Mouse (Mus musculus) adrenal gland, postnatal 10 days (tissue): ENCODE measurements around the gene Zdhhc18. TPM values are rescaled to one million over a fixed set of nuclear protein-coding genes. Genes with fewer than 3 reads are reported as not detected.

Experiments
- DNase-seq: peaks from one replicate; pipeline ENCODE4 v3.0.0; 2021; ENCODE audit warnings: mixed read lengths
- total RNA-seq, 2 experiments: library from RNA; stranded (reverse); gene quantifications; 2 replicates each; pipeline ENCODE4 v1.2.3; 2021

Zdhhc18 gene
- total RNA-seq, 2 experiments from 2014 or later, result 25.3 to 26.0 TPM

DNA sequence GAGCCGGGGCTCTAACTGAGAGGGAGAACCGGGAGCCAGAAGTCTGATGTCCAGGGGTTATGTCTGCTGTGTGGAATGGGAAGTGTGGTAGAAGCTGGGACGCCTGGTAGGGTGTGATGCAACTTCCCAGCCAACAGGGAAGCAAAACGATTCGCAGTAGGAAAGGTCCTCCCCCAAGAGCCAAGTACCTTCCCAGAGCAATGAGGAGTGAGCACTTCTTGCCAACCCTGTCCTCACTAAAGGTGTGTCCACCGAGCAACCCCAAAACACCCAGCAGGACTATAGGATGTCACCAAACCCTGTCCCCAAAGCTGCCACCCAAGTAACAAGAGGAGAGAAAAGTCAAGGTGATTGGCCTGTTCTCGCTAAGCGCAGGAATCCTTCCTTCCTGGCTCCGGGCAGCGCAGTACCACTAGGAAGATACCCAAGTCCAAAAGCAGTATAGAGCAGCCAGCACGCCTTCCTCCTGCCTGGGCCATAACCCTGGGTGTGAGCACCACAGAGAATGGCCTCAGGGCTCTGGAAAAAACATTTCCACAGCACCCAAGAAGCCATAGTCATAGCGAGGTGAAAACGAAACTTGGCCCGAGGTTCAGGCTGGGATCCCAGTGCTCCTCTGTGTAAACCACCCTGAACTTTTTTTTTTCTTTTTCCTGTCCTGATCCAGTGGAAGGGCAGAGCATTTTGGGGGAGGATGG lies 18.7 kb downstream of the Zdhhc18 start:
- DNase-seq, result peak; percentile 46

DNA sequence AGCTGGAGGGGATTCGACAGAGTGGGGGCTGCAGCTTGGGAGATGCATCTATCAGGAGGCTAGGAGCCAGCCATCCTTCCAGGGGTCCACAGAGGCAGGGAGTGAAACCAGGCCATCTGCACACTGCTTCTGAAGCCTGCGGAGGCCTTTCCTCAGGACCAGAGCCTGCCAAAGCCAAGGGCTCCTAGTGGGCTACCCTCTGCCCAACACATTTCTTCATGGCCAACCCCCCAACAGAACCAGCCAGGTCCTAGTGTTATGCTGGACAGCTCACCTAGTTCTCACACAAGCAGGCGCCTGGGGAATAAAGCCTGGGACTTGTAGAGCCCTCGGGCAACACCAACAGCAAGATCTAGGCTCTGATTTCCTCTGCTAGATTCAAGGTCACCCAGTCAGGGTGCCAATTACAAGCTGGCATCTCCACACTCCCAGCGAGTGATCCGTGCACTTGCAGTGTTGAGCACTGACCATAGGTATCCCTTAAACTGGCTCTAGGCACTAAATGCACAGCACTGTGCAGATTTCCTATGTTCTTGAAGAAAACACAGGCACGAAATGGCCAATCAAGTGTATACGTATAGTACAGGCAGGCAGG lies 19.5 kb downstream of the Zdhhc18 start:
- DNase-seq, result peak; percentile 39

DNA sequence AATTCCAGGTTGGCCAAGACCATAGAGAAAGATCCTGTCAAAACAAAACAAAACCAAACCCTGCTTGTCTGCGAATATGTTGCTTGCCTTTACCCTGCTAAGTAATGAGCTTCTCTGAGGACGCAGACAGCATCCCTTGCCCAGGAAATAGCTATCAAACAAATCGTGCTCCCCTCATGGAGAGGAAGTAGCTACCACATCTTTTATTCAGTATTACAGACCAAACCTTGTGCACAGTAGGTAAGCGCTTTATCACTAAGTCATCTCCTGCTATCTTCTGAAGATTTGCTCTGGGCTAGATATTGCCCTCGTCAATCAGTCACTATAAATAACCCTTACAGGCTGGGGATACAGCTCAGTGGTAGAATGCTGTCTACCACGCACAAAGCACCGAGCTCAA lies 20.8 kb downstream of the Zdhhc18 start:
- no peak for DNase-seq

DNA sequence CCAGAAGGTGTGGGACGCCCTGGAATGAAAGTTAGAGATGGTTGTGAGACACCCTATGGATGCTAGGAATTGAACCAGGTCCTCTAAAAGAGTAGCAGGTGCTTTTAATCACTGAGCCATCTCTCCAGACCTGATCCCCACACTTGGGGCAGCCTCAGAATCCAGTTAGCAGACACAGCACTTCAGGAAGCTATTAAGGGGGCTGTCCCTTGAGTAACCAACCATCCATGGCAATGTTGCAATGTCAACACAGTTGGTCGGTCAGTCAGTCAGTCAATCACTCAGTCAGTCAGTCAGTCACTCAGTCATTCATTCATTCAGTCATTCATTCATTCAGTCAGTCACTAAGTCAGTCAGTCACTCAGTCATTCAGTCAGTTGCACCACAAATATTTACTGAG lies 21.4 kb downstream of the Zdhhc18 start:
- DNase-seq, result no peak

DNA sequence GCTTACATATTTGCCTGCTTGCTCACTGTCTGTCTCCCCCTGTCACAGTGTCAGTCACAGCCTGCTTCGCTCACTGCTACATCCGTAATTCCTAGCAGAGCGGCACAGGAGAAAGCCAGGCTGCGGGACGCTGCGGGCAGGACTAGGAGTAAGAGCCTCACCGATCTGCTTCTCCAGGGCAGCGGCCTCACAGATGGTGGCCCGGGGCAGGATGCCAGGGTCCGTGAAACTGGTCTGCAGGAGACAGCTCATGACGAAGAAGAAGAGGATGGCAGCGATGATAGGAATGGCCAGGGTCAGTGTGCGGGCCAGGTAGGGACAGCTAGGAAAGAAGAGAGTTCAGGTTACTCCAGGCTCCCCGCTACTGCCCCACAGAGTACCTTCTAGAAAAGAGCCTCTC lies 22.9 kb downstream of the Zdhhc18 start:
- DNase-seq, result no peak

DNA sequence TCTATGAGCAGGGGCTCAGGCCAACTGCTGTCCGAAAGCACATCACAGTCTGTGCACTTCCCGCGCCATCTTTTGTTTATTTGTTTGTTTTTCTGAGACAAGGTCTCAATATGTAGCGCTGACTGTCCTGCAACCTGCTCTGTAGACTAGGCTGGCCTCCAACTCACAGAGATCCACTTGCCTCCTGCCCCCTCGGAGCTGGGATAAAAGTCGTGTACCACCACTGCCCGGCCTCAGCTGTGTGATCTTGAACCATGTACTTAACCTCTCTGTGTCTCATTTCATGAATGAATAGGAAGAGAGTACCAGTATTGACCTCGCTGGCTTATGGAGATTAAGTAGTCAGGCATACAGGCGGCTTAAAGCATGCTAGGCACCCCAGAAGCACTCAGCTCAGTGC lies 23.3 kb downstream of the Zdhhc18 start:
- no peak for DNase-seq

DNA sequence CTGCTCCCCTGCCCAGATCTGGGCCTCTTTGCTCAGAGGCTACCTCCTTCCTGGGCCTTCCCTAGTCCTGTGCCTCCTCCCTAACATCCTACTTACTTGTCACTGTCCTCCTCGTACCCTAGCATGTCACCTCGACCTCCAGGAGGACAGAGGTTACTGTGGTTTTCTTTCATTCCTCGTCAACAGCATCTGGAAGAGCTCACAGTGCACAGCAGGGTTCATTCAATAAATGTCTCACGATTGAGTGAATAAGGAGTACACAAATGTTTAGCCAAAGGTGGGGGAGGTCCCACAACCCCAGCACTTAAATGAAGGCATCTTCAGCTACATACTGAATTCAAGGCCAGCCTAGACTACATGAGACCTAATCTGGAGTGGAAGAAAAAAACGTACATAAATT lies 23.7 kb downstream of the Zdhhc18 start:
- DNase-seq, result no peak

DNA sequence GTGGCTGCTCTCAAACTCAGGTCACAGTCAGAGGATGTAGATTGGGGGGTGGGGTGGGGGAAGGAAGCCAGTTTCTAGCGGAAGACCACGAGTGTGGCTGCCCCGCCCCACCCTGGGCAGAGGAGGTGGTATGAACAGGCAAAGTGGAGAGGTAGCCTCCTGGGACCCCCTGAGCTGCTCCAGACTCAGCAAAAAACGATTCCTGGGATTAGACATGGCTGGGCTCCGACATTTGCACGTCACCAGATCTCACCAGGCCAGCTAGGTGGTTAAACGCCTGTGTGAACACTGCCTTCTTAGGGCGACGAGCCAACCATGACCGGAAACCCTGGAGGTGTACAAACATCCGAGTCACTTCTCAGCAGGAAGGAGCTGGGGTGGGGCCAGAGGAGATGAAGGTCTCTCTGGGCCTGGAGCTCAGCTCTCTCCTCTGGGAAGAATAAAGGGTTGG lies 24.3 kb downstream of the Zdhhc18 start:
- DNase-seq, result peak; percentile 53

DNA sequence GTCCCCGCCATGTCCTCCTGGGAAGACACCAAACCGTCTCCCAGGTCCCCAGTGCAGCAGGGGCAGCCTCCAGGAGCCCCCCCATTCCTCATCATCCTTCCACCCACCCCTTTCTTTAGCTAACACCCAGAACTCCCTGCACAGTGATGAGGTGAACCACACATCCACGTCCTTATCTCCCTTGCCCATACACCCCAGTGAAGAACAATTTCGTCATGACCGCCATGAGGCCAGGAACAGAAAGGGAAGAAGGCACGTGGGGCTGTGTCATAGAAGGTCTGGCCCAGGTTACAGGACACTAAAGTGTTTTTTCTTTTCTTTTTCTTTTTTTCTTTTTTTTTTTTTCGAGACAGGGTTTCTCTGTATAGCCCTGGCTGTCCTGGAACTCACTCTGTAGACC lies 25.1 kb downstream of the Zdhhc18 start:
- no peak for DNase-seq

DNA sequence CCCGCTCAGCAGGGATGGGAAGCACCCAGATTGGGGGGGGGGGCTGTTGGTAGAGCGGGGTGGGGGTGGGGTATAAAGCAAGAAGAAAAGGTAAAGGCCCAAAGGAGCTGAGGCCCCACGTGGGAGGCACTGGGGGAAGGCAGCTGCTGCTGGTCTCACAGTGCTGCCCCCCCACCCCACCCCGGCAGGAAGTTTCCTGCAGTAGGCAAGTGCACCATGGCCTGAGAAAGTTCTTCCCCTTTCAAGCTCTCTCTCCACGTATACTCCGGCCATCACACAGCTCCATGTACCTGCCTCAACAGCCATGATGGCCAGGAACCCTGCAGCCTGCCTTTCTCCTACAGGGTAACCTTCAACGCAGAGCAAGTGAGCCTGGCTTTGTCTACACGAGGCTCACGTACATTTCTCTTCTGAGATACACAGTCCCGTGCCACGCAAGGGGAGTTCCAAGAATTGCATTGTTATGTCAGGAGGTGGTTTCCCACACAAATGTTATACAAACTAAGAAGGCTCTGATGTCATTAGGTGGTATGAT lies 27.7 kb downstream of the Zdhhc18 start:
- no peak for DNase-seq

DNA sequence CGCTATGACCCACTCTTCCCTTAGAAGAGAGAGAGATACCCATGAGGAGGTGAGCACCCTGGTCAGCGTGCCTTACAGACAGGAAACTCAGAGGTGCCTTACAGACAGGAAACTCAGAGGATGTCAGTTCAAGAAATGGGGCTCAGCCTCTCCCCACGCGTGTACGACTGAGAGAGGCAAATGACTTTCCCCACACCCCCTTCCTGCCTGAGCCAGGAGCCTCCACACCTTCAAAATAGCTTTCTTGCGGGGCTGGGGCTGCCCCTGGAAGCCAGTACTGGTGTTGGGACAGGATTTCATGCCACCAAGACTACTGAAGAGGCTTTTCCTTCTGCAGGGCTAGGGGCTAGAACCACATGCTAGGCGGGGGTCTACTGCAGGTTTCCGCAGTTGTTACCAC lies 29.3 kb downstream of the Zdhhc18 start:
- DNase-seq, result no peak

DNA sequence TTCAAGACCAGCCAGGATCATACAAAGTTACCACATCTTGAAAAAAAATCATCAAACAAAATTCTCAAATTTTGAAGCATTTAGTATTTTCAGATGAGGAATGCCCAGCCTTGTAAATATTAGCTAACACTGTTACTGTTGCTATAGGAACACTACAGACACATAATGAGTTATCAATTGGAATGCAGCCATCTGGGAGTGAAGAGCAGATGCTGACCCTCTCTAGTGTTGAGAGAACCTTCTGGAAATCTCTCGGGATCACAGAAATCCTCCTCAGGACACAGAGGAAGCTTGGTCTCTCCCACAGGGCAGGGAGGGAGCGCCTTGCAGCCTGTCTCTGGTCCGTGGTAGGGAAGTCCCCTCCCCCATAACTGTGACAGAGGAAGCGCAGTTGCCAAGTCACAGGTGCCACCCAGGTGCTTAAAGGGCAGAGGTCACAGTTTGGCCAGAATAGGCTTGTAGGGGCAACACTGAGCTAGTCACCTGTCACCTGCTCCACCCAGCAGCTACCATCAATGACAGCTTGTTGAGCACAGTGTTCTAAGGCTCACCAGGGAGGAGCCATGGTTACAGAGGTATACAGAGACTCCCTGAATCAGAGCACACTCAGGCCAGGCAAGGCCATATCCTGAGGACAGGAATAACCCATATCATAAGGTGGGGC lies 30.3 kb downstream of the Zdhhc18 start:
- DNase-seq, result no peak

DNA sequence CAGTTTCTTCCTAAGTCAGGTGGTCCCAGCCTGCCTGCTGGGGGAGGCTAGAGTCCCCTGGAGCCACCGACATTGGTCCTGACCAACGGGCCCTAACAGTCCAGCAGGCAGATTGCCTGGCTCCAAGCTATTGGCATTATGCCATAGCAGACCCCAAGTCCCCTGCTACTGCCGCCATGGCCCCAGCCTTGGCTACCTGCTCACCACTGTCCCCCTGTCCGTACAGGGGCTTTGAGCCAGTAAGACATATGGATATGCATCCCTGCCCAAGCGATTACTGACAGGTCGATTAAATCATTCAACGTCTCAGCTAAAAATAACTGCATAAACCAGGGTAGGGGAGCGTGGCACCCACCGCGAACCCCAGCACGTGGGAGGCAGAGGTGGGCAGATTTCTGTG lies 32.0 kb downstream of the Zdhhc18 start:
- no peak for DNase-seq

DNA sequence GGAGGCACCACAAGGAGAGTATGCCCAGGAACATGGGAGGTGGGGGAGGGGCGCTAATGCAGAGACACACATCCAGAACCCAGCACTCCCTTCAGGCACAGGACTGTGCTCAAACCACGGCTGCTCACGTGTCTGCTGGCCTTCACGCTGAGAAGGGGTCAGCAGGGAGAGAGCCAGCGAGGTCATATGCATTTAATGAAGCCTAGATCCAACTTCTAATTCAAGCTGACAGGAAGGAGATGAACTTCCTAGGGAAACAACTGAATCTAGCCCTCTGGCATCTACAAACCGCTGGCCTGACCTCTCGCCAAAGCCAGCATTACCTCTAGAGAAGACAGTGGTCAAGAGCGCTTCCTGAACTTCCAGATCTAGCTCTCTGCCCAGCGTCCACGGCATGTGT lies 34.5 kb downstream of the Zdhhc18 start:
- no peak for DNase-seq

DNA sequence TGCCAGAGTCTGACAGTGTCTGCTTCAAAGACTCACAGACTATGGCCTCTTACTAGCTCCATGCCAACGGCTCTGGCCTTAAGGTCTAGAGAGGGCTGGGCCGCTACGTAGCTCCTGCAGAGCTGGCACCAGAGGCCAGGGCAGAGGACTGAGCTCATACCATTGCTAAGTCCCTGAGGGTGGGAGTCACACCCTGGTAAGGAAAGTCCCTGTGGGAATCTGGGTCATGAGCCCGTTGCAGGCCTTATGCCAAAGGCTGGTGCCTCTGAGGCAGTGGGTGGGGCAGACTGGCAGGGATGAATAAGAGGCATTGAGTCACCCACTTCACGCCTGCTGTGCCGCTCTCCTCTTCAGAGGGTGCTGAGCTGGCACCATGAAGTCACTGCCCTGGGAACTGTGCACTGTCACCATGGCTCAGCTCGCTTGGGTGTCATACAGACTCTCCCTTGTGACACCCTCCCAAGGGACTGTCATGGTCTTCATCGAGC lies 35.6 kb downstream of the Zdhhc18 start:
- DNase-seq, result peak; percentile 85

DNA sequence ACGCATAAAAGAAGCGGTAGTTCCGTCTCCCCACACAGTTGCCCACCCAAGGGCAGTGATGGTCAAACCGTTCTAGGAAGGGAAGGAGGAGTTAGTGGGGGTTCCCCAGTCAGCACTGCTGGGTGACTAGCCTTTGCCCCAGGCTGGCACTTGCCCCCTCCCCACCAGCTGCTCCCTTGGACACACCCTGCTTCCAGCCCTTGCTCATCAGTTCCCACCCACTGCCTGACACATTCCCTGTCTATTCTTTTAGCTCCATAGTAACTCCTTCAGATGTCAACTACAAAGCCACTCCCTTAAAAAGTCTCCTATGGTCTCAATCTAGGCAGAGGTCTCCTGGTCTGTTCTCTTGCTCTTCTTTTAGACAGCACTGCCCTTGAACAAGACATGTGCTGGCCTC lies 36.1 kb downstream of the Zdhhc18 start:
- DNase-seq, result no peak

DNA sequence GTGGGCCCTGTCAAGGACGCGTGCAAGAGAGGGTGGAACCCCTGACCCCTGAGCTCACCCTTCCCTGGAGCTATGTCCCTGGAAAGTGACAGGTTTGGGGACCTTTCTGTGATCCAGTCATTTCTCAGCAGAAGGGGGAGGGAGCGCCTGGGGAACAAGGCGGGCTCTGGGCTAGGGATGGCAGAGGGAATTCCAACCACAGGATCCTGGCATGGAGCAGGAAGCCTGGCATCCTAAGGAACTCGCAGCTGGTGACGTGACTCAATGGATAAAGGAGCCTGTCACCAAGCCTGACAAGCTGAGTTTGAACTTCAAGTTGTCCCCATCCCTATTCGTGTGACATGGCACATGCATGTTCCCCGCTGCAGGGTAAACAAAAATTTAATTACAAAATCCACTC lies 36.9 kb downstream of the Zdhhc18 start:
- no peak for DNase-seq

DNA sequence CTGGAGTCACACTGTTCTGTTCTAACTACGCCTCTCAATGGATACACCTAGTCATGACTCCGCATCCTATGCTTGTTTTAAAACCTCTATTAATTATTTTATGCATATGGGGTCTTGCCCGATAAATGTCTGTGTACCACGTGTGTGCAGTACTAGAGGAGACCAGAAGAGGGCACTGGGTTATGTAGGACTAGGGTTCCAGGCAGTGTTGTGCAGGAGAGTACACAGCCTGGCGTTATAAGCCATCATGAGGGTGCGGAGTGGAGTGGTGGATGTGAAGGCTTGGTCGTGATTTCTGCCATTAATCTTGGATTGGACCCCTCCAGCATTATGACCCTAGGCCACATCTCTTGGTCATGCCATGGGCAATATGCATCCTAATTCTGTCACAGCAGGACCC lies 37.5 kb downstream of the Zdhhc18 start:
- DNase-seq, result no peak

DNA sequence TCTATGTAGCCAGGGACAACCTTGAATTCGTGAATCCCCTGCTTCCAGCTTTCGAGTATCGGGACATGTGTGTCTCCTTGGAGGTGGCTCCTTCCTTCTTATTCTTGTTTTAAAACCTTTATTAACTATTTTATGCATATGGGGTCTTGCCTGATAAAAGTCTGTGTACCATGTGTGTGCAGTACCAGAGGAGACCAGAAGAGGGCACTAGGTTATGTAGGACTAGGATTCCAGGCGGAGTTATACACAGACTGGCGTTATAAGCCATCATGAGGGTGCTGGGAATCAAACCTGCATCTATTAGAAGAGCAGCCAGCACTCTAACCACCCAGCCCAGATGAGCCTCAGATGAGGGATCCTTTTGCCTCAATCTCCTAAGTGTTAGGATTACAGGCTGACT lies 38.1 kb downstream of the Zdhhc18 start:
- no peak for DNase-seq

DNA sequence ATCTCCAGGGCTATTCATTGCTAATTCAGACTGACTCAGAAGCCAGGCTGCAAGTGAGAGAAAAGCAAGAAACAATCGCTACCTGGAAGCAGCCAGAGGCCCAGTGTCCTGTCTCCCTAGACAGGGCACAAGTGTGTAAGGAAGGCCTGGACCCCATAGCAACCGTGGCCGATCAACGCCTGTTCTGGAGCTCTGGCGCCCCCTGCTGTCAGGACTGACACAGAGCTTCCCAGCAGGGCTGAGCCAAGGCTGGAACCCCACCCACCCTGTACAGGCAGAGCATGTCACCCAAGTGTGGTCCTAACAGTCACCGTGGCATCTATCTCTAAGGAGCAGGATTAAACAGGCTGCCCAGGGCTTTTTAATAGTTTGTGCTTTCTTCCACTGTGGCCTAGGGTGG lies 40.2 kb downstream of the Zdhhc18 start:
- DNase-seq, result peak; percentile 91

DNA sequence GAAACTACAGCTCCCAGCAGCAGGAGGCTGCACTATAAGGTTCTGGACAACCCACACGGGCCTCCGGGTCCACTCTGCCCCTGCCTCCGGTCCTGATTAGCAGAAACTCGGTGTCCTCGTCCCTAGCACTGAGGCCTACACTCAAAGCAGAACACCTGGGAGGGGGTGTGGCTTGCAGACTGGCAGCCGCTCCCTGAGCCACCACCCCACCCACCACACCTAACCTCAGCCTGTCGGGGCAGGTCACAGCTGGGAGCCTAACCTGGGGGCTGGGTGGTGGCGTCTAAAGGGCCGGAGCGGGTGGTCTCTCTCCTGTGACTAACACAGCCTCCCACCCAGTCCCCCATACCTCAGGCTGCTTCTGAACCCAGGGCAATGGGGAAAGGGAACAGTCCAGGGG lies 42.7 kb downstream of the Zdhhc18 start:
- DNase-seq, result no peak

DNA sequence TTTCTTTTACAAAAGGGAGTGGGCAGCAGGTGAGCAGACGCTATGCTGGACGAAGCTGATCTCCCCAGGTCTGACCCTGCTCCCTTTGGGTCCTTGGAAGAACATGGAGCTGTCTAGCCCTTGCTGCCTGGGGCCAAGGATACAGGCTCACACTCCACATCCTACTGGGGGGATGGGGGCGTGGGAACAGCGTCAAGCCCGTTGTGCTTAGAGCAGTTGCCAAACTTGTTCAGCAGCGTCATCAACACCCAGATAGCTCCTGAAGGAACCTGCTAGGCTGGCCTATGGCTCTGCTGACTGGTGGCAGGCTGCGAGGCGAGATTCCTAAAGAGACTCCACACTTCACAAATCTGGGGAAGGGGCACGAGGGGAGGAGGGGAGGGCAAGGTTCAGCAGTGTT lies 44.6 kb downstream of the Zdhhc18 start:
- no peak for DNase-seq

DNA sequence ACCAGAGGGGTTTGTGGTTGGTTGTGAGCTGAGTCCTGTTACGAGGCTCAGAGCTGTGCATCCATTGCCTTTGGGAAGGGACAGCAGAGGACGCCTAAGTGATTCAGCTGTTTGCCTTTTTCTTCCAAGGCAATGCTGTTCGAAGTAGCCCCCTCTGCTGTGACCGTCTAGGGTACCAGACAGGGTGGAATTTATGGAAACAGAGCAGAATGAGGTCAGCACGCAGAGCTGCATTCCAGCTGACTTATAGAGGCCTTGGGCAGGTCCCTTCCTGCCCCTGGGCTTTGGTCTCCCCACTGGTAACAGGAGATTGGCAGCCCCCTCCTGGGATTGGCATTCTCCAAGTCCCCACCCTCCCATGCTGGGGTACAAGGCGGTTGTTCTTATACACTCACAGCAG lies 45.1 kb downstream of the Zdhhc18 start:
- no peak for DNase-seq
